Mouse (Mus musculus) c-Kit-positive CD71-positive TER-119-negative erythroid progenitor cells, embryonic 14.5 days (primary cell): ENCODE data around the gene Sdc4.

Experiments used
- DNase-seq: peaks from one replicate; pipeline ENCODE4 v3.0.0-alpha.2; 2013; ENCODE audit warnings: low read depth

Sdc4 gene

GRCm38 (mm10) chr2:164403396-164404081, 40.1 kb downstream of the Sdc4 start:
- DNase-seq: no peak

GRCm38 (mm10) chr2:164402906-164403305, 40.8 kb downstream of the Sdc4 start, which contains the start of gene Rbpjl:
Gene Rbpjl, plus strand, starts transcription at chr2:164403141.
- DNase-seq: peak; percentile 27

- DNase-seq: no peak
These were observed 46.8 kb downstream of the Sdc4 start for GRCm38 (mm10) chr2:164396911-164397310.

GRCm38 (mm10) chr2:164396076-164396475, 47.6 kb downstream of the Sdc4 start:
- no peak for DNase-seq

GRCm38 (mm10) chr2:164393126-164393525, 50.6 kb downstream of the Sdc4 start:
- no peak for DNase-seq

GRCm38 (mm10) chr2:164389499-164389898, 54.2 kb downstream of the Sdc4 start:
- no peak for DNase-seq

GRCm38 (mm10) chr2:164389020-164389419, 54.7 kb downstream of the Sdc4 start, which contains the start of gene Slpi:
Gene Slpi, minus strand, starts transcription at chr2:164389095.
- no peak for DNase-seq

GRCm38 (mm10) chr2:164386953-164387352, 56.7 kb downstream of the Sdc4 start:
- DNase-seq: no peak

- DNase-seq: no peak
These were observed 57.5 kb downstream of the Sdc4 start for GRCm38 (mm10) chr2:164385927-164386763.

GRCm38 (mm10) chr2:164383656-164384399, 59.9 kb downstream of the Sdc4 start:
- no peak for DNase-seq

GRCm38 (mm10) chr2:164382971-164383370, 60.7 kb downstream of the Sdc4 start:
- no peak for DNase-seq

- DNase-seq: no peak
These were observed 62.0 kb downstream of the Sdc4 start for GRCm38 (mm10) chr2:164381726-164382125.

GRCm38 (mm10) chr2:164377478-164378426, 65.9 kb downstream of the Sdc4 start:
- DNase-seq: no peak
